Mouse (Mus musculus) T-cell, adult 2 months (primary cell): ENCODE results near the gene Olig3.

Source experiments
- DNase-seq: peaks from one replicate; pipeline ENCODE4 v3.0.0; 2022; ENCODE audit warnings: low spot score

Gene Olig3

DNA sequence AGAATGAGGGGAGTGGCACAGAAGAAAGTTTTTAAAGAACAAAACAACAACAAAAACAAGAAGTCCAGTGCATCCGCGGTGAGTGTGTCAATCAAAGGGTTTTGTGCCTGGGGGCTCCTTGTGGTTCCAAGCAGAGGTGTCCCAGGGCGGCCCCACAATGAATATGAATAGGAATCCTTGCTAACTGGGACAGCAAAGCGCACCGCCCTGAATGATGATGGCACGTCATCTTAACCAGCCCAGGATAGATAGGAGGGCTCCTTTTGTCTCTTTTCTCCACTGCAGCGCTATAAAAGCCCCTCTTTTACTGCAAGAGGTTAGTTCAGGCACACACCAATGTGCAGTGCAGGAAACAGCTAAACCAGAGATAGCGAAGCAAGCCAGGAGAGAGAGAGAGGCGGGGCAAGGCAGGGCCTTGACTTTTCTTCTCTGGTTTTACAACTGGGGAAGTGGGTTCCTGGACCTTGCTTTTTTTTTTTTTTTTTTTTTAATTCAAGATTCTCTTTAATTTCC is at the start of gene Olig3:
TSS of gene Olig3 (plus strand) at position 463 of the 513 bp plus-strand sequence.
- DNase-seq, result peak; percentile 63

DNA sequence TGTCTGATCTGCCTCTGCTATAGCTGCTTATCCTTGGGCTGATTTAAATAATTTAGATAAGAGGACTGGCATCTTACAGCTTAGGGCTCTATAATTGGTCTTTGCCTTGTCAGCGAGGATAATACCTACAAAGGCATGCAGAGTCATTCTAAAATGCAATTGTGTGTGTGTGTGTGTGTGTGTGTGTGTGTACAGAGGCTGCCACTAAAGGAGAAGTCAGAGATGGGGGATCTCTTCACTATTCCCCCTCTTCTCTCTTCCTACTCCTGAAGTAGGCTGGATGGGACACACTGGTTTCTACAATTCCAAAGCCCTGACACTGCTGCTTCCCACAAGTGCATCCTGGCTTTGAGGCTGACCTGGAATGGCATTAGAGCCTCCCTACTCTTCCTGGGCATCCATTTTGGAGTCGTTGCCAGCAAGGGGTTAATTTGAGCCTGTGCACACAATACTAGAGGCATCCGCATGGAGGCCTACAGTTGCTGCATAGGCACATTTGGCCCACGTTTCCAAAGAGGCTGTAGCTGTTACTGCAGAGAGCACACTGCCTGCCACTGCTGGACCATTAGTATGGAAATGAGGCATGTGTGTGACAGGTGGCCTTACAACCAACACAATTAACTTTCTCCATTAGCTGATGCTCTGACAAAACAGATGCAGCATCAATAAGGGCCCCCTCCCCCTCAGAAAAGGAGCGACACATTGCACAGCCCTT is 46.5 kb upstream of the Olig3 start:
- DNase-seq, result no peak

DNA sequence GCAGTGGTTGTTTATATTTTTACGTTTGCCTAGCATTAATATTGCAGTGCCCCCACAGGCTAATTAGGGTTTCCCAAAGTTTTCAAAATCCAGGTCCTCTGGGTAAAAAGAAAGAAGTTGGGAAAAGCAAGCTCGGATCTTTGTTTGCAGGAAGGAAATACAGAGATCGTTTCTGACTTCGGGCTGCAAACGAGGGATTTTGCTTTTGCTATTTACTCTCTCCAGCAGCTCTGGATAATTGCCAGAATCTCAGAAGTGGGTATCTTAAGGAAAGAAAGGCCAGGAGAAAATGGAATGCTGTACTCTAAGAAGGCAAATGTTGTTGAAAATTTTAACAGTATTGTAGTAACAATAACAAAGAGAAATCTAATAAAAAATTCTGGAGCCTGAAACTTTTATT is 45.9 kb upstream of the Olig3 start:
- DNase-seq, result no peak

DNA sequence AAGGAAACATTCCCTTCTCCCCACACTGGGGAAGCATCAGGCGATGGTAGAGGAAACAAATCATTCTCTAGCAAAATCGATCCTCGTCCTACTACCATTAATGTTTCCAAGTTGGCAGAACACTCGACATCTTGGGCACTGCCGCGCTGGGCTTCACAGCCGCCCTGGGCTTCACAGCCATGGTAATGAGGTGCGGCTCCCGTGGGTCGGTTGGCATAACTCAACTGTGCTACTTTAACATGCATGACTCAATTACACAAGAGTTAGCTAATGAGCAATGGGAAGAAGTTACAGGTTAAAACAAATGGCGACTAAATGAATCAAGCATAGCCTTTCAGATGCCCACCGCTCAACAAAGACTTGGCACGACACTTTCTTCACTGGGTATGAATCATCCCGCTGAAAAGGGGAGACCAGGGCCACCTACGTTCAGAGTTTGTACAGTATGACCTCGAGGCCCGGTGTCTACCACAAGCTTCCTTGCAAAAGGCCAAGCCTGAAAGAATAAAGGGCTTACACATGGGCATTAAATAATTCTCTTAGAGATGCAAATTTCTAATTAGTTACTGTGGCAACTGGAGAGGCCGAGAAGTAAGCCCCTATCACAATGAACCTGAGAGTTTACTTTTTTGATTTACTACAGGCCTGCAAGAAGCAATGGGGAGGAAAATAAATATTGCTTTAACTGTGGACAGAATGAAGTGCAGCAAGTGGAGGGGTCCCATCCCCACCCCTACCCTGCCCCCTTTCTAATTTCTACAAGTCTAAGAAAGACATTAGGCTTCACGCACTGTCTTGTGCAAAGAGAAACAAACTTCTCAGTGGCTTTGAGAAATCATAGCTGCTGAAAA is 38.1 kb upstream of the Olig3 start:
- no peak for DNase-seq

DNA sequence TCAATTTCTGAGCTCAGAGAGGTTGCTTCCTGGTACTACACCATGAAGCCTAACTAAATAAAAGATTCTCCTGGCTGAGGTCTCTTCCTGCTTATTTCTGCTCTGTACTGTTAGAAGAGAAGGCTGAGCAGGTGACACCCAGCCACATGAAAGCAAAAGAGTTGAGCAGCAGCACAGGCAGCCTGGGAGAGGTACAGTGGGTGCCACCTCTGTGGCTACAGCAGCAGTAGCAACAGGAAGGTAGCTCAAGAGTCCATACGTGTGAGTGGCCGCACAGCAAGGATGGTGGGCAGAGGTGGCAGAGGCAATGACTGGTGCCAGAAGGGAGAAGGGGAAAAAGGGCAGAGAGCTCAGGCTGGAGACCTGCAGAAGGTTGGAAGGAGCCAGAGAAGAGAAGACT is 34.6 kb upstream of the Olig3 start:
- peak; percentile 89 for DNase-seq

DNA sequence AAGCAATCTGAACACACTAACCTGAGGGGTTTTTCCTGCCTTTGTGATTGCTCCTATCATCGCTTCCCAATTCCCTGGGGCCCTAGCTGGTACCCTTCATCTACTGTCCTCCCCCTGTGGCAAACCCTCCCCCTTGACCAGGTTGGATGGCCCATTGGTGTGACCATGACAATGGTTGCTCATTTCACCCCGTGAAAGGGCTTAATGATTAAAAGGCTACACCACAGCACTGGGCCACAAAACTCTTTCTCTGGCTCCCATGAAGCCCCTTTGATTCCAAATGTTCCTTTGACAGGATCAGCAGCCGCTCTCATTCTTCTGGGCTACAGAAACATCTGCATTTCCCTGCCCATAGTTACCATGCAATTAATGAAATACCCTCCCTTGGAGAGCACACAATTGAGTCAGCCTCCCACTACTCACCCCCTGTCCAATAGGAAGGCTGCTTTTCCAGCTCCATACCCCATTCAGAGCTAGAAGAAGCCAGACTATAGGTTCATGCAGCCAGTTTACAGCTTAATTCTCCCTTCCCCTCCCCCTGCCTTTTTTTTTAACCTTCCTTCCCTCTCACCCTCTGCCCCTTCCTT is 27.0 kb upstream of the Olig3 start:
- DNase-seq, result no peak

DNA sequence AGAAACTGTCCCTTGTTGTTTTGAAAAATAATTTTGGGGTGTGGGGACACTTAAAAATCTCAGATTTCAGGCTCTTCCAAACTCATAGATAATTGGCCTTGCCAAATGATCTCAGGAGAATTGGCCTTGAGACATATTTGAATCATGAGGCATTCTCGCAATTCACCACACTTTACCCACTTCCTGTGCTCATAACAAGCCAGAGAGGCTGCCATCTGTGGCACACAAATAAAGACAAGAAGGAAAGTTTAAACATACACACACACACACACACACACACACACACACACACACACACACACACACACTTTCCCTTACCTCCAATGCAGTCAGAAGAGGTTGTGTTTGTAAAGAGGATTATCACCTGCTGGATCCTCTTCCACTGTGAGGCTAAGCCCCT is 22.9 kb upstream of the Olig3 start:
- DNase-seq, result peak; percentile 83

DNA sequence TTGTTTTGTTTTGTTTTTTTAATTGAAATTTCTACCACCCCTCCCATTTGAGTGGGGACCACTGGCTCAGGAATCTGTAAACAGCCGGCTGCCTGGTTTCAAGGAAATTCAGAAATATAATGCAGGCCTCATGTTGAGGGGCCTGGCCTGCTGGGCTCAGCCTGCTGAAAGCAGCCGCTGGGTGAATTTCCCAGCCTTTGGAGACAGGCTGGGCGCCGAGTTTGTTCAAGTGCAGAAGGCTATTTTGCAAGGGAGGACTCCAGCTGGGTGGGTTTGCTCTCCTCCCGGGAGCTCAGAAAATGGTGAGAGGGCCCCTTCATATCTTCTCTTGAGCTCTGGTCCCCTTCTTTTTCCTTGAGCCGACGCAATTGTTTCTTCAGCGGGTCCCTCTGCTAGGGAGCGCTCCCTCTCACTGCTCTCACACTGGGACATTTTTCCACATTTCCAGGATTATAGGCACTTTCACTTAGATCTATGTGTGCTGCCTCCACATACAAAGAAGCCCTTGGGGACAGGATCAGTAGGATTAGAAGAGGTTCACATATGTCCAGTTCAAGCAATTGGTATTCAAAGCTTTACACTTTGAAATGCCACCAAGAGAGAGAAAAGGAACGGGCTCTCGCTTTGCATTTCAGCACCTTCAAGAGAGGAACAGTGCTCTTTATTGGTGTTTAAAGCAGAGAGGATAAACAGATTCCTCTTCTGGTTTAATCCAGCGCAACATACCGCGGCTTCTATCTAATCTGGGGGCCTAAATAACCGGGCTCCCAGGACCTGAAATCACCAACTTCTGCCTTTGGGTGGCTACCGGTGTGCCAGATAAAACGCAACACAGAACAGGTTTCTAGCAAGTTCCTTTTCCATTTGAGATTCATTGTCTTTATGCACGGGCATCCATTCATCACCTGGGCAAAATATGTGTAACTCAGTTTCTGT is 17.4 kb upstream of the Olig3 start:
- no peak for DNase-seq

DNA sequence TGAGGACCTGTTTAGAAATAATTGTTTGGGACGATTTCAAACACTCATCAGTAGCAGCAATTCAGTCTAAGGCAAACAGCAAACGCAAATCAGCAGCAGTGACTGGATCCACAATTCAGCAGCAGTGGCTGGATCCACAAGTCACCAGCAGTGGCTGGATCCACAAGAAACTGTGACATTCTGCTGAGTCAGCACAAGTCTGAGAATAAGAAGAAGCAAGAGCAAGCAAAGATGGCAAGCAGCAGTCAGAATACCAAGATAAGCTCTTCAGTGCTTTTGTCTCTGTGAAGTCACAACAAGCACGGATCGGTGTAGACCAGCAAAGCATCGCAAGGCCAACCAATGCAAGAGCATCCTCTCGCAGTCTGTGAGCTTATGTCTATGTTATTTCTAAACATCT is 12.3 kb upstream of the Olig3 start:
- no peak for DNase-seq

DNA sequence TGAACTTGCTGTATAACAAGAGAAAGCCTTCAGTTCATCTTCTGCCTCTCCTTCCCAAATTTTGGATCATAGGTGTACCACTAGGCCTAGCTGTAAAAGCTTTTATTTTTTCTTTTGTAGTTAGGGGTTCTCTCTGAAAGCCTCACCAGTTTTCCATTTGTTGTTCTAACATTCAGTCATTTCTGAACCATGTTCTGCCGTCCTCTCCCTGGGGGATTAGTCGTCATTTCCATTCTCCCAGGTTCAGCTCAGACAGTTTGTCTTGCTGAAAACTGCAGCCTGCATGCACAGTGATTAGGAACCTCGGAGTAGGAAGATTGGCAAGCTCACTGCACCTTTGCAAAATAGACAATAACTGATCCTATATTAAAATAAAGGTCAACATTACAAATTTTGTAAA is 7.0 kb upstream of the Olig3 start:
- no peak for DNase-seq

DNA sequence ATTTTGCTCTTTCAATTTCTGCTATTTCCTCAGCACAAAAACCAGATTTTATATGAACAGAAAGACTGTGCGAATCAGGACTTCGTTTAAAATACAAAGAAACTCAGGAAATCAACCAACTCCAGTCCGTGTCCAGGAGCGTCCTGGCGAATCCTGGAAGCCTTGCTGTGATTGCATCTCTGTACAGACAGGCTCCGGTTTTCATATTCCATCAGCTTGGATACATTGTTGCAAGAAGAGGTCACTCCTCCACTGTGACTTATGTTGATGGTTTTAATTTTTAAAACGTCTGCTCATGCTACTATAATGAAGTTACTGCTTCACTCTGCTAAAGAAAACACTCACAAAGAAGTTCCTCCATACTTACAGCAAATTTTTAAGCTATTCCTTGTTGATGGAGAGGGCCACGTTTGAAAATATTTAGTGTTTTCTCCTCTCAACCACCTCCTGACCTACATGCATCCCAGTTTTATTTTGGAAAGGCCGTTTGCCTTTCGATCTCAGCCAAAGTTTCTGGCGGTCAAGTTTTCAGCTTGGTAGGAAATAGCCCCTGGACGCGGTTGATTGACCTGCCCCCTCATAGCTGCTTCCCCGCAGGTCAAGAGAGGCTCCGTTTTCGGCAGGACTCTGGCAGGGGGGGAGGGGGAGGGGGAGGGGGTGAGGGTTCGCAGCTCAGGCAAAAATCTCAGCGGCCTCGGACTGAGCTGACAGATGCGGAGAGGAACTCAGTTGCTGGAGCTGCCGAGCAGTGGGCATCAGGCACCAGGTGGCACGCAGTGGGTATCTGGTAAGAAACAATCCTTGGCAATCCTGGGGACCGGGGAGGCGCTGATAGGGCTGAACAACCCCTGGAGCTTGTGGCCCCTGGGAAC is 4.1 kb upstream of the Olig3 start:
- no peak for DNase-seq

DNA sequence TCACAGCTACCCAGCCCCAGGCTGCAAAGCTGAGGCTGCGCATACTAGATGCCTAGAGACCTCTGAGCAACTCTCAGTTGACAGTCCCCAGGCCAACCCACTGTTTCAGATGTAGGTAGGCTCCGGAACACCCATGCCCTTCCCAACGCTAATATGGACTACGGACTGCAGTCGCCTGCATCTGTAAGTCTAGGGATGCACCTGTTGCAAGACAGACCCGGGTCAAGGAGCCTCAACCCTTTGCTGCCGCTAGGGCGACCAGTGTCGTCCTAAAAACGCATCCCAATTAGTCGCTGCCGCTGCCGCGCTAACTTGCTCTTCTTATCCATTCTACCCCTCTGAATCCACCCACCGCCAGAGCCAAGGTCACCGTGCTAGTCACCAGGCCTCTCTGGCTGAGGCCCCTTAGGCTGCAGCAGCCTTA is 3.4 kb upstream of the Olig3 start:
- no peak for DNase-seq

DNA sequence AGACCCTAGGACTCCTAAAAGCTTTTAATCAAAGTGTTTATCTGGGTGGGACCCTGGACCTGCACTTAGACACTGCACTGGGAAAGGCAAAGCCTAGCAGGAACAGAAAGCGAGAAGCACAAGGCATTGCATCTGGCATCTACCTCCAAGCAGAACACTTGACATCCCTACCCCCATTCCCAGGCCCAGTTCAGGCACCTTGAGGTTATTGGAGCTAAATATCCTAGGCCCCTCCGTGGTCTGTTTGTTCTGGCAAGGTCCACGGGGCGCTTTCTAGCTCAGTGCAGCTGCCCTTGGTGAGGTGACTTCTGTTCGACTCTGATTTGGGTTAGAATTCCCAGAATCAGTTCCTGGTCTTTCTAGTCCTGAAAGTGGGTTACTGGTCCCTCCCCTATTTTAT is 2.7 kb upstream of the Olig3 start:
- no peak for DNase-seq

DNA sequence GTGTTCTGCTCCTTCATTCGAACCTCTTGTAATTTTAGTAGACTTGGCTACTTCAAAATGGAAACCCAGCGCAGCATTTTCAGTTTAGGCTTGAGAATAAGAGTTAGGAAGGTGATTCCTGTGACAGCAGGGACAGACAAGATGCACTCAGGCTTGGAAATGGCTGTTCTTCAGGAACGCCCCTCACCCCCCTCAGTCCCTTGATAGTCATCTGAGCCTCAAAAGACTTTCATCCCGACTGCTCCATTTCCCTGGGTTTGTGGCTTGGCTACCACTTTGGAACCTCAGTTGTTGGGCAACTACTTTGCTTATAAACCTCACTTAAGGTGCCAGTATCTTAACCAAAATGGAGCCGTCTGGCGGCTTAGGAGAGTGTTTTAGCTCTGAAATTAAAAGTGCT is 2.2 kb upstream of the Olig3 start:
- DNase-seq, result no peak

DNA sequence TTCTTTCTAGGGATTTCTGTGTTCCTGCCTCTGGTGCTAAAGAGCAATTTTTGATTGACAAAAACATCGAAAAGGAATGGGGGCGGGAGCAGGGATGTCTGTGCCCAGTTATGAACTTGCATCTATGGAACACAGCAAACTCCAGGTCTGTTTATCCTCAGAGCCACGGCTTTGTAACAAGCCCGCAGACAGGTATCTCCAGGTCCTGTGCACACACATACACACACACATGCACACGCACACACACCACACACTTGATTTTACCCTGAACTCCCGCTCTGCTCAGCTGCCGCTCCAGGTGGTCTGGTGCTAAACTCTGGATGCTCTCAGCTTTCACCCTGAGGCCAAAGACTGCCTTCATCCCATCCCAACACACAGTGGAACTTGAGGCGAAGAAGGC is 1.3 kb upstream of the Olig3 start:
- DNase-seq, result no peak

DNA sequence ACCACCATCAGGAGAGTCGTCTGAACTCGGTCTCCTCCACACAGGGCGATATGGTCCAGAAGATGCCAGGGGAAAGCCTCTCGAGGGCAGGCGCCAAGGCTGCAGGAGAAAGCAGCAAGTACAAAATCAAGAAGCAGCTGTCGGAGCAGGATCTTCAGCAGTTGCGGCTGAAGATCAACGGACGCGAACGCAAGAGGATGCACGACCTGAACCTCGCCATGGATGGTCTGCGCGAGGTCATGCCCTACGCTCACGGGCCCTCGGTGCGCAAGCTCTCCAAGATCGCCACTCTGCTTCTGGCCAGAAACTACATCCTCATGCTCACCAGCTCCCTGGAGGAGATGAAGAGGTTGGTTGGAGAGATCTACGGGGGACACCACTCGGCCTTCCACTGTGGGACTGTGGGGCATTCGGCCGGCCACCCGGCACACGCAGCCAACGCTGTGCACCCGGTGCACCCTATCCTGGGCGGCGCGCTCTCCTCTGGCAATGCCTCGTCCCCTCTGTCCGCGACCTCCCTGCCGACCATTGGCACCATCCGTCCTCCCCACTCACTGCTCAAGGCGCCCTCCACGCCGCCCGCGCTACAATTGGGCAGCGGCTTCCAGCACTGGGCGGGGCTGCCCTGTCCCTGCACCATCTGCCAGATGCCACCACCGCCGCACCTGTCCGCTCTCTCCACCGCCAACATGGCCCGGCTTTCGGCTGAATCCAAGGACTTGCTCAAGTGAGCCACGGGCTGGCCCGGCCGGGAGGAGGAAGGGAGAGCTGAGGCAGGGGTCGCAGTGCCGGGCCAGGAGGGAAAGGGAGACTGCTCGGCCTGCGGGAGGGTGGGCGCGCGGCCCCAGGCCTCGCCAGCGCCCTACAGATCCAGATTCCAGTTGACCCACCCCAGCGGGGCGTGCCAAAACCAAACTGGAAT is 648 bp downstream of the Olig3 start:
- DNase-seq, result no peak

DNA sequence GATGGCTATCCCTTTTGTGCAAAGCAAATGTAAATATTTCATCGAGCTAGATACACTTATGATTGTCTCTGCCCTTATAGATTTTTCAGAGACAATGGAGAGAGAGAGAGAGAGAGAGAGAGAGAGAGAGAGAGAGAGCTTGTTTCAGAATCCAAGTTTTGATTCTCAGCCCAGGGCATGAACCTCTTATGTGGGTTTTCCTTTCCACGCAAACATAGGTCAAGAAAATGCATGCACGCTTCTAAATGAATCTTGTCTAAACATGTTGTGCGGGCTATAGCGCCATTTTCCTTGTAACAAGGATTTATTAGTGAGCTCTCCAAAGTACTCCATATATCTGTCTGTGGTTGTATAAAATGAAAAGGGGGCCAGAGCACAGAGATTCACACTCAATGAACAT is 1.5 kb downstream of the Olig3 start:
- DNase-seq, result no peak

DNA sequence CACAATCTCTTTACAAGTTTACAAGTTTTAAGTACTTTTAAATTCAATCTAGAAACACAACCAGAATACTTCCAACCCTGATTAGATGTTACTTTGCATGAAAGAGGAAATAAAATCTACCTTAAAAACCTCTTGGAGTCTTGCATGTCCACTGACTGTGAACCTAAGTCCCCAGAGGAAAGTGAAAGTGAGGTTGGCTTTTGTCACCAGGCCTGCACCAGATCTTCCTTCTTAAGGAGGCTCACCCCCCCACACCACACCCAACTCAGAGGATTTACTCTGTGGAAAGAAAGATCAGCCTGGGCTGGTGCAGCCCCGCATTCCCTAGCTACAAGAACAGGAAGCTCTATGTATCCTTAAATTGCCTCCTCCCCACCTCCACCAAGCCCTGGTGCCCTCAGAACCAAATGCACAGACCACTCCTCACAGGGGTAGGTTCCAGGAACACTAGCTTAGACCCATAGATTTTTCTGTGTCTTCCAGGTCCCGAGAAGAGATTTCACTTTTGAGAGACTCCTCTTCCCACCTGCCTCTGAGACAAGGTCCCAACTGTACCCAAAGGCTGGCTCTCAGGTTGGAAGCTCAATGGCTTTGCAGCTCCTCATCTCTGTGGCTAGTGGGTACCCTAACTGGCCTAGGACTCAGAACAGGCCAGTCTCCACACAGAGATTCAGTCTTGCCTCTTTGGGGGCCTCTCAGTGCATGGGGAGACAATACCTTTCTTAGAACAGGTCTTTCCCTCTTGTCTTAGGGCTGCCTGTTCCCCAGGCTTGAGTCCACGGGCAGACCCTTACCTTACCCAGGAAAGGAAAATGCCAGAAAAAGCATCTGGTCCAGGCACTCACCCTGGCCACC is 4.3 kb downstream of the Olig3 start:
- no peak for DNase-seq
